Mouse (Mus musculus) lung, postnatal 0 days (tissue): ENCODE data around the gene Hyal2. TPM values are rescaled to one million over a fixed set of nuclear protein-coding genes. Genes with fewer than 3 reads are reported as not detected.

Experiments
- ATAC-seq: fragments of 200-750 bp; cut with Nextera tagmentation; 2 replicates; pipeline ENCODE4 v1.8.0; 2017; ENCODE audit warnings: moderate library complexity
- DNase-seq: peaks from one replicate; pipeline ENCODE4 v3.0.0-alpha.2; 2016; ENCODE audit warnings: low spot score
- H3K27ac ChIP-seq: fragments of 300-500 bp; sonication (generic); 2 replicates; pipeline ENCODE4 v1.5.1; 2014; ENCODE audit warnings: antibody characterized with exemption, mild to moderate bottlenecking, low read length, mixed read lengths
- H3K27me3 ChIP-seq: fragments of 300-500 bp; sonication (generic); replicated peaks from 2 replicates; pipeline ENCODE4 v1.6.1; 2014; ENCODE audit warnings: low read length, mixed read lengths; ENCODE audit not compliant: insufficient read depth
- H3K36me3 ChIP-seq: fragments of 300-500 bp; sonication (generic); 2 replicates; pipeline ENCODE4 v1.6.1; 2014; ENCODE audit warnings: low read length, mixed read lengths; ENCODE audit not compliant: insufficient read depth
- H3K4me1 ChIP-seq: fragments of 300-500 bp; sonication (generic); 2 replicates; pipeline ENCODE4 v1.6.1; 2014; ENCODE audit warnings: antibody characterized with exemption, low read depth, low read length, mixed read lengths; ENCODE audit not compliant: insufficient read depth
- H3K4me2 ChIP-seq: fragments of 300-500 bp; sonication (generic); replicated peaks from 2 replicates; pipeline ENCODE4 v1.6.1; 2014; ENCODE audit warnings: low read depth, mild to moderate bottlenecking, low read length, moderate library complexity, mixed read lengths
- H3K4me3 ChIP-seq: fragments of 300-500 bp; sonication (generic); 2 replicates; pipeline ENCODE4 v1.5.1; 2014; ENCODE audit warnings: low read depth, low read length
- H3K9ac ChIP-seq: fragments of 300-500 bp; sonication (generic); replicated peaks from 2 replicates; pipeline ENCODE4 v1.6.1; 2014; ENCODE audit warnings: low read depth, mild to moderate bottlenecking
- H3K9me3 ChIP-seq: fragments of 300-500 bp; sonication (generic); 2 replicates; pipeline ENCODE4 v1.6.1; 2016; ENCODE audit warnings: low read length, mixed read lengths
- CTCF ChIP-seq: IDR thresholded peaks from 2 replicates; pipeline ENCODE4 v1.5.1; 2016; ENCODE audit warnings: antibody characterized with exemption, mild to moderate bottlenecking
- EP300 ChIP-seq: IDR thresholded peaks from 2 replicates; pipeline ENCODE4 v1.6.1; 2016; ENCODE audit warnings: antibody characterized with exemption, mild to moderate bottlenecking, control low read depth
- WGBS: fragments of 180-500 bp; shearing (Covaris S2); extraction: QIAGEN DNeasy Blood & Tissue Kit; methylation state at CpG from one replicate; pipeline ENCODE4 v1.1.7; 2014; 5-methylcytosine and 5-hydroxymethylcytosine counted together
- polyA plus RNA-seq: library from polyadenylated mRNA; unstranded; fragments of >200 nt; fragmentation: Nextera tagmentation; extraction: Ambion mirVana; gene quantifications from 2 replicates; pipeline ENCODE4 v1.2.1, GENCODE M21; 2015

The Hyal2 gene
- polyA plus RNA-seq, 1 experiment from 2014 or later = 103 TPM

GRCm38 (mm10) chr9:107541005-107541404 lies 26.7 kb upstream of the Hyal2 start:
- H3K27ac ChIP-seq = no peak overlapping the region
- TF ChIP-seq EP300 (no peak), CTCF (no peak)
- H3K4me2 ChIP-seq = peak overlapping the region; percentile 60
- DNase-seq (no peak), ATAC-seq (no peak)
- H3K4me1 ChIP-seq = peaks cover 22% of the 10 kb centered on the region; the same call in 1 of the 2 replicates
- no peak overlapping the region for H3K9ac ChIP-seq
- no peaks in the 10 kb centered on the region for H3K27me3 ChIP-seq
- no peaks in the 10 kb centered on the region for H3K9me3 ChIP-seq
- H3K36me3 ChIP-seq = peaks cover 28% of the 10 kb centered on the region
- H3K4me3 ChIP-seq = no peak overlapping the region
- 22% methylated on average over 10 of the region's 10 CpGs for WGBS

- DNase-seq (peak; percentile 96), ATAC-seq (peak; percentile 92)
- Histone ChIP-seq H3K4me2 (peak within 1 kb of the TSS; percentile 60), H3K9ac (peak within 1 kb of the TSS; percentile 37), H3K27me3 (no peaks in the 10 kb centered on the region), H3K36me3 (peaks cover 28% of the 10 kb centered on the region), H3K9me3 (no peaks in the 10 kb centered on the region), H3K4me1 (peaks cover 16% of the 10 kb centered on the region; the same call in 1 of the 2 replicates), H3K4me3 (peak within 1 kb of the TSS; percentile 70), H3K27ac (0 out of 2 replicates have a peak within 1 kb of the TSS, but pooled peaks have one; percentile 22)
- no peak; the same call in 1 of the 2 replicates for TF ChIP-seq CTCF
- no peak for TF ChIP-seq EP300
- under 1% methylated on average over 46 of the region's 46 CpGs for WGBS
Measured at GRCm38 (mm10) chr9:107541474-107542351, 26.0 kb upstream of the Hyal2 start, which contains the start of the genes Cyb561d2 and Nprl2. Cyb561d2 (minus strand) TSS chr9:107542193. Nprl2 (plus strand) TSS chr9:107542226.

- Histone ChIP-seq H3K4me2 (peak overlapping the region; percentile 60), H3K4me3 (peak overlapping the region; percentile 70), H3K27me3 (no peaks in the 10 kb centered on the region), H3K4me1 (peaks cover 13% of the 10 kb centered on the region), H3K9ac (peak overlapping the region; percentile 37), H3K9me3 (no peaks in the 10 kb centered on the region), H3K27ac (no peak overlapping the region), H3K36me3 (peaks cover 28% of the 10 kb centered on the region)
- ATAC-seq = peak; percentile 0; the same call in 1 of the 2 replicates
- WGBS = under 1% methylated on average over 11 of the region's 11 CpGs
- TF ChIP-seq EP300 = no peak
- DNase-seq = no peak
Measured at GRCm38 (mm10) chr9:107542352-107542686, 25.4 kb upstream of the Hyal2 start.

GRCm38 (mm10) chr9:107542721-107543120 lies 25.0 kb upstream of the Hyal2 start:
- Histone ChIP-seq H3K36me3 (peaks cover 28% of the 10 kb centered on the region), H3K27me3 (no peaks in the 10 kb centered on the region), H3K4me2 (peak overlapping the region; percentile 60), H3K9ac (peak overlapping the region; percentile 37; the same call in 1 of the 2 replicates), H3K4me3 (peak overlapping the region; percentile 70), H3K27ac (no peak overlapping the region), H3K4me1 (peaks cover 14% of the 10 kb centered on the region), H3K9me3 (no peaks in the 10 kb centered on the region)
- WGBS = 26% methylated on average over 8 of the region's 8 CpGs
- no peak for ATAC-seq
- TF ChIP-seq CTCF (no peak), EP300 (no peak)
- no peak for DNase-seq

- Histone ChIP-seq H3K27me3 (no peaks in the 10 kb centered on the region), H3K4me3 (no peak overlapping the region), H3K4me2 (no peak overlapping the region), H3K9me3 (no peaks in the 10 kb centered on the region), H3K9ac (no peak overlapping the region), H3K27ac (no peak overlapping the region), H3K36me3 (peaks cover 22% of the 10 kb centered on the region), H3K4me1 (peaks cover 14% of the 10 kb centered on the region)
- DNase-seq = no peak
- no peak for TF ChIP-seq EP300
- no peak for TF ChIP-seq CTCF
- no peak for ATAC-seq
- WGBS = 89% methylated on average over 10 of the region's 11 CpGs
Measured at GRCm38 (mm10) chr9:107543299-107543698, 24.4 kb upstream of the Hyal2 start.

- Histone ChIP-seq H3K4me2 (no peak overlapping the region), H3K36me3 (0 out of 2 replicates have a peak, but pooled peaks cover 14% of the 10 kb centered on the region), H3K4me1 (peaks cover 14% of the 10 kb centered on the region), H3K4me3 (no peak overlapping the region), H3K9me3 (no peaks in the 10 kb centered on the region), H3K27ac (no peak overlapping the region), H3K27me3 (no peaks in the 10 kb centered on the region), H3K9ac (no peak overlapping the region)
- ATAC-seq (no peak), DNase-seq (no peak)
- TF ChIP-seq EP300 = no peak
- 94% methylated on average over 17 of the region's 17 CpGs for WGBS
Measured at GRCm38 (mm10) chr9:107544196-107544700, 23.5 kb upstream of the Hyal2 start.
